In the genomic region with DNA sequence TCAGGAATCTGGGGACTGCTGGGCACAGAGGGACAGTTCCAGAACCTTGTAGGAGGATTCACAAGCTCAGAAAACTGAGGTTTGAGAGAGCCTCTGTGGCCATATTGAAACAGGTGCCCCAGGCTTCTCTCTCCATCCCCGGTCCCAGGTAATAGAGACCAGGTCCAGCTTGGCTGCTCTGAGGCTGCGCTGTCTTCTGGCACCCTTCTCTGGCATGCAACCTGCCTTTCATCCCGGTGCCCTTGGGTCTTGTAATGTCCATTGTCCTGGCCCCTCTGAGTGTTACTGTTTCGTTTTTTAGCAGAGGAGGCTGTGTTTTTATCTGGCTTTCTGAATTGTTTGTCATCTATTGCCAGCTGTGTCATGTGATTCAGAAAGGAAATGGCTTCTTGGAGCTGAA, we compare ENCODE assay signal across 24 mouse cellular contexts.
"Had no signal": no experiment of that assay in that cellular context is flagged by ENCODE, and none has a peak within 500 bp of the region (broad histone marks: within the 10 kb centered on the region; RNA-seq: fewer than 3 reads in every experiment).

No protein-coding gene starts in this region.

- H3K36me3 ChIP-seq: kidney, embryonic 15.5 days; liver, embryonic 15.5 days; midbrain, embryonic 10.5 days; midbrain, embryonic 13.5 days; neural tube, embryonic 13.5 days; stomach, embryonic 15.5 days had no signal

- H3K4me2 ChIP-seq: kidney, embryonic 15.5 days; liver, embryonic 11.5 days; liver, embryonic 15.5 days; lung, embryonic 14.5 days; midbrain, embryonic 13.5 days; neural tube, embryonic 13.5 days; stomach, embryonic 15.5 days had no signal

- ATAC-seq: inflammation-experienced regulatory T-cells, adult 6 months; intestine, embryonic 16.5 days; midbrain, embryonic 13.5 days; midbrain, embryonic 16.5 days had no signal

- H3K27me3 ChIP-seq: liver, embryonic 15.5 days; megakaryocyte, embryonic 14.5 days; midbrain, embryonic 13.5 days; neural tube, embryonic 13.5 days; stomach, embryonic 15.5 days had no signal

- H3K4me3 ChIP-seq: kidney, embryonic 15.5 days; left cerebral cortex, adult 2 months; liver, embryonic 15.5 days; megakaryocyte, embryonic 14.5 days; midbrain, embryonic 10.5 days; midbrain, embryonic 13.5 days; myocyte; neural tube, embryonic 13.5 days; stomach, embryonic 15.5 days had no signal

- H3K9ac ChIP-seq: kidney, embryonic 15.5 days; liver, embryonic 15.5 days; lung, embryonic 14.5 days; midbrain, embryonic 13.5 days; neural tube, embryonic 13.5 days; stomach, embryonic 15.5 days had no signal

- DNase-seq: kidney, adult 18-20 months; kidney, postnatal 10 days; kidney, postnatal 36 days; layer of hippocampus, postnatal 36 days; retina, postnatal 1 day; right cerebral cortex, postnatal 25 days; spleen, adult 18-20 months; thymus, adult 2 months; thymus, postnatal 14 days; thymus, postnatal 4 days had no signal

- H3K9me3 ChIP-seq: kidney, embryonic 15.5 days; liver, embryonic 15.5 days; midbrain, embryonic 10.5 days; midbrain, embryonic 13.5 days; neural tube, embryonic 13.5 days; stomach, embryonic 15.5 days had no signal

- H3K4me1 ChIP-seq: liver, embryonic 15.5 days; neural tube, embryonic 13.5 days; stomach, embryonic 15.5 days had no signal

- H3K27ac ChIP-seq: kidney, embryonic 15.5 days; left cerebral cortex, adult 2 months; liver, embryonic 15.5 days; midbrain, embryonic 10.5 days; midbrain, embryonic 13.5 days; neural tube, embryonic 13.5 days; stomach, embryonic 15.5 days had no signal
